Mouse (Mus musculus) liver, embryonic 14.5 days (tissue): Measurements from ENCODE around the gene Chst15.

Experiments
- CTCF ChIP-seq: IDR thresholded peaks from 2 replicates; pipeline ENCODE4 v1.5.1; 2016; ENCODE audit warnings: antibody characterized with exemption, low read depth, control low read depth
- EP300 ChIP-seq: IDR thresholded peaks from 2 replicates; pipeline ENCODE4 v1.6.1; 2016; ENCODE audit warnings: antibody characterized with exemption, low read depth

- no peak for TF ChIP-seq EP300
- no peak for TF ChIP-seq CTCF
Observed at GRCm38 (mm10) chr7:132230961-132231360, 86.1 kb downstream of the Chst15 start.
